Mouse (Mus musculus) layer of hippocampus, adult 18-20 months (tissue): ENCODE measurements around the gene Eif3c. TPM values are rescaled to one million over a fixed set of nuclear protein-coding genes. Genes with fewer than 3 reads are reported as not detected.

Experiments
- DNase-seq, 2 experiments: peaks; one replicate each; pipeline ENCODE4 v3.0.0; 2022; ENCODE audit warnings: low spot score in 2 of 2
- microRNA-seq, 2 experiments: library from miRNA; unstranded; fragments of <30 nt; microRNA quantifications; one replicate each; pipeline ENCODE4 v1.2.0; 2021
- total RNA-seq, 2 experiments: library from RNA; stranded (reverse); gene quantifications; 2 replicates each; pipeline ENCODE4 v1.2.3; 2021

Gene Eif3c
- total RNA-seq, 2 experiments from 2014 or later: 180 to 184 TPM

- DNase-seq: no peak
Measured at GRCm38 (mm10) chr7:126496475-126496874, 69.7 kb downstream of the Eif3c start.

Small RNAs within 50 kb of the gene (microRNA-seq; reads per million reads assigned to microRNA genes)
- gene Mir7059: 2.2 to 2.7 reads per million in 2 experiments

Other genes starting within 250 kb of the Eif3c start
- 1 to 10 TPM; 1.2 to 1.9 TPM for gene Lat, start 196.8 kb downstream of the Eif3c start, total RNA-seq
- 10 to 100 TPM; 81.4 to 86.6 TPM for gene Spns1, start 189.0 kb downstream of the Eif3c start, total RNA-seq
- gene Nfatc2ip, start 169.7 kb downstream of the Eif3c start, total RNA-seq: 1 to 10 TPM; 6.0 to 6.9 TPM
- gene Cd19, start 151.5 kb downstream of the Eif3c start, total RNA-seq: not detected
- 10 to 100 TPM; 14.2 to 15.2 TPM for gene Rabep2, start 137.7 kb downstream of the Eif3c start, total RNA-seq
- 1 to 10 TPM; 1.0 TPM for gene Atp2a1, start 103.3 kb downstream of the Eif3c start, total RNA-seq
- gene Sh2b1, start 91.0 kb downstream of the Eif3c start, total RNA-seq: 10 to 100 TPM; 75.0 to 76.4 TPM
- gene Tufm, start 79.0 kb downstream of the Eif3c start, total RNA-seq: 10 to 100 TPM; 78.7 to 84.1 TPM
- 100 to 1,000 TPM; 116 to 121 TPM for gene Atxn2l, start 63.0 kb downstream of the Eif3c start, total RNA-seq
- gene Apobr, start 18.5 kb upstream of the Eif3c start, total RNA-seq: under 1 TPM; 0.62 to 0.94 TPM
- 10 to 100 TPM; 27.5 to 32.1 TPM for gene Cln3, start 19.4 kb upstream of the Eif3c start, total RNA-seq
- gene Il27, start 28.5 kb upstream of the Eif3c start, total RNA-seq: not detected
- 1 to 10 TPM; 6.8 to 8.8 TPM for gene Nupr1, start 64.5 kb upstream of the Eif3c start, total RNA-seq
- gene Sgf29, start 82.9 kb upstream of the Eif3c start, total RNA-seq: 10 to 100 TPM; 26.1 to 33.5 TPM
- gene Sult1a1, start 110.0 kb upstream of the Eif3c start, total RNA-seq: 10 to 100 TPM in 1 of 2 experiments, 1 to 10 TPM in 1; 9.5 to 11.6 TPM
- 100 to 1,000 TPM; 105 to 106 TPM for gene Bola2, start 129.0 kb upstream of the Eif3c start, total RNA-seq
- gene Slx1b, start 129.4 kb upstream of the Eif3c start, total RNA-seq: 10 to 100 TPM; 17.3 to 17.4 TPM
- 100 to 1,000 TPM; 121 to 122 TPM for gene Coro1a, start 141.4 kb upstream of the Eif3c start, total RNA-seq
- gene Mapk3, start 193.2 kb upstream of the Eif3c start, total RNA-seq: 100 to 1,000 TPM; 174 to 194 TPM
- gene Gdpd3, start 199.9 kb upstream of the Eif3c start, total RNA-seq: 1 to 10 TPM; 2.2 to 4.6 TPM
- gene Ypel3, start 210.5 kb upstream of the Eif3c start, total RNA-seq: 100 to 1,000 TPM; 286 to 300 TPM
- under 1 TPM; 0.56 to 0.64 TPM for gene Tbx6, start 215.1 kb upstream of the Eif3c start, total RNA-seq
- gene Ppp4c, start 226.1 kb upstream of the Eif3c start, total RNA-seq: 10 to 100 TPM; 48.9 to 54.5 TPM
- 10 to 100 TPM; 62.4 to 68.1 TPM for gene Fam57b, start 231.3 kb upstream of the Eif3c start, total RNA-seq